Comparison of ENCODE assay signal across 9 mouse cellular contexts in genomic region chr4:127988526-127989180, GRCm38 (mm10). TPM values are rescaled to one million over a fixed set of nuclear protein-coding genes. Genes with fewer than 3 reads are reported as not detected.
DNase-seq lines count a peak whose midpoint lies in the region; ATAC-seq and TF ChIP-seq lines count a peak whose summit lies in the region.
"Had no signal": no experiment of that assay in that cellular context is flagged by ENCODE, and none has a peak within 500 bp of the region (broad histone marks: within the 10 kb centered on the region; RNA-seq: fewer than 3 reads in every experiment).

No protein-coding gene starts in this region.

- DNase-seq in cerebellum, adult 2 months = peak; percentile 18 to 53
- no peak for DNase-seq in cerebellum, adult 8-10 months
- peak; percentile 18 for DNase-seq in neural tube, embryonic 11.5 days (ENCODE audit: low spot score)
- no peak for DNase-seq in neural tube, embryonic 10.5 days (ENCODE audit: extremely low spot score, low spot score)
- DNase-seq in urinary bladder, postnatal 14 days (ENCODE audit: low spot score) = no peak
- DNase-seq in testis, postnatal 14 days (ENCODE audit: low spot score) = no peak
- DNase-seq: heart, postnatal 36 days had no signal

- no peak overlapping the region; the same call in 1 of the 2 replicates for H3K27ac ChIP-seq in cerebellum, adult 2 months (ENCODE audit: insufficient read depth, low read length)
- no peak overlapping the region for H3K27ac ChIP-seq in neural tube, embryonic 11.5 days (ENCODE audit: low read depth, low read length)
- no peak overlapping the region for H3K27ac ChIP-seq in intestine, embryonic 15.5 days
- H3K27ac ChIP-seq in stomach, embryonic 14.5 days (ENCODE audit: low read length) = no peak overlapping the region

- H3K27me3 ChIP-seq in cerebellum, adult 2 months (ENCODE audit: control insufficient read depth, insufficient read depth, low read length) = no peaks in the 10 kb centered on the region
- H3K27me3 ChIP-seq in neural tube, embryonic 11.5 days (ENCODE audit: control insufficient read depth, insufficient read depth, low read length) = peaks cover 45% of the 10 kb centered on the region
- H3K27me3 ChIP-seq in intestine, embryonic 15.5 days (replicated peaks) = peaks cover 60% of the 10 kb centered on the region
- peaks cover 46% of the 10 kb centered on the region for H3K27me3 ChIP-seq in stomach, embryonic 14.5 days (ENCODE audit: control insufficient read depth, insufficient read depth, low read length)

- TF ChIP-seq POLR2A in cerebellum, adult 2 months (IDR thresholded peaks at IDR 0.05; ENCODE audit: borderline replicate concordance, insufficient read depth, low read length) = no peak

- no peaks in the 10 kb centered on the region for H3K36me3 ChIP-seq in neural tube, embryonic 11.5 days (ENCODE audit: control insufficient read depth, insufficient read depth, low read length)
- H3K36me3 ChIP-seq in intestine, embryonic 15.5 days = no peaks in the 10 kb centered on the region
- H3K36me3 ChIP-seq in stomach, embryonic 14.5 days (ENCODE audit: control insufficient read depth, insufficient read depth, low read length) = no peaks in the 10 kb centered on the region

- H3K9ac ChIP-seq in neural tube, embryonic 11.5 days (ENCODE audit: low read length) = peak overlapping the region; percentile 62
- 0 out of 2 replicates have a peak overlapping the region, but pooled peaks have one; percentile 17 for H3K9ac ChIP-seq in intestine, embryonic 15.5 days
- no peak overlapping the region for H3K9ac ChIP-seq in stomach, embryonic 14.5 days (replicated peaks; ENCODE audit: low read depth, low read length)

- peak overlapping the region; percentile 92 for H3K4me3 ChIP-seq in cerebellum, adult 2 months (replicated peaks; ENCODE audit: insufficient read depth, low read depth, low read length)
- peak overlapping the region; percentile 54 for H3K4me3 ChIP-seq in neural tube, embryonic 11.5 days (ENCODE audit: low read depth, low read length)
- H3K4me3 ChIP-seq in intestine, embryonic 15.5 days (replicated peaks) = peak overlapping the region; percentile 41
- peak overlapping the region; percentile 32 for H3K4me3 ChIP-seq in stomach, embryonic 14.5 days (ENCODE audit: low read depth, low read length)

- WGBS in cerebellum, adult 2 months = under 1% methylated on average over 39 of the region's 39 CpGs
- under 1% methylated on average over 39 of the region's 39 CpGs for WGBS in neural tube, embryonic 11.5 days
- 2% methylated on average over 39 of the region's 39 CpGs for WGBS in intestine, embryonic 15.5 days
- 2% methylated on average over 39 of the region's 39 CpGs for WGBS in stomach, embryonic 14.5 days

- no peak for TF ChIP-seq CTCF in cerebellum, adult 2 months (IDR thresholded peaks at IDR 0.05; ENCODE audit: borderline replicate concordance, insufficient read depth, low read depth, low read length)

- H3K4me2 ChIP-seq in neural tube, embryonic 11.5 days (ENCODE audit: low read depth) = peak overlapping the region; percentile 83
- peak overlapping the region; percentile 79 for H3K4me2 ChIP-seq in intestine, embryonic 15.5 days (replicated peaks)
- peak overlapping the region; percentile 60 for H3K4me2 ChIP-seq in stomach, embryonic 14.5 days (replicated peaks; ENCODE audit: low read depth, low read length)

- H3K4me1 ChIP-seq in cerebellum, adult 2 months (ENCODE audit: control insufficient read depth, insufficient read depth, low read length) = peaks cover 7% of the 10 kb centered on the region
- H3K4me1 ChIP-seq in neural tube, embryonic 11.5 days (ENCODE audit: control insufficient read depth, insufficient read depth, low read length) = peaks cover 3% of the 10 kb centered on the region; the same call in 1 of the 2 replicates
- H3K4me1 ChIP-seq in intestine, embryonic 15.5 days (replicated peaks) = peaks cover 11% of the 10 kb centered on the region
- 0 out of 2 replicates have a peak, but pooled peaks cover 4% of the 10 kb centered on the region for H3K4me1 ChIP-seq in stomach, embryonic 14.5 days (ENCODE audit: control insufficient read depth, insufficient read depth, low read length)

- H3K9me3 ChIP-seq in neural tube, embryonic 11.5 days (ENCODE audit: control insufficient read depth, low read length) = no peaks in the 10 kb centered on the region
- no peaks in the 10 kb centered on the region for H3K9me3 ChIP-seq in intestine, embryonic 15.5 days
- H3K9me3 ChIP-seq in stomach, embryonic 14.5 days (ENCODE audit: control insufficient read depth, low read depth, low read length) = no peaks in the 10 kb centered on the region

- ATAC-seq in neural tube, embryonic 11.5 days (ENCODE audit: insufficient read depth, low FRiP score, low TSS enrichment) = no peak
- ATAC-seq in intestine, embryonic 15.5 days = no peak
- ATAC-seq in stomach, embryonic 14.5 days (ENCODE audit: insufficient number of reproducible peaks, insufficient read depth, low FRiP score, low read depth) = no peak

RNA-seq across cellular contexts. Expression of gene Csmd2, which starts 1.0 kb away (rescaled TPM):
- 13.4 and 13.7 TPM in 2 replicates for polyA plus RNA-seq in cerebellum, adult 2 months (2012; rRNA removed)
- 1.1 and 1.4 TPM in 2 replicates for polyA plus RNA-seq in neural tube, embryonic 11.5 days (2014; fragmentation: Nextera tagmentation; extraction: Ambion mirVana)
- polyA plus RNA-seq in intestine, embryonic 15.5 days (2015; fragmentation: Nextera tagmentation; extraction: Ambion mirVana) = 0.15 and 0.27 TPM in 2 replicates
- 0.36 and 0.39 TPM in 2 replicates for polyA plus RNA-seq in stomach, embryonic 14.5 days (2014; fragmentation: Nextera tagmentation; extraction: Ambion mirVana)

RNA-seq across cellular contexts. Expression of gene CK137956, which starts 17.9 kb away (rescaled TPM):
- 0.57 and 0.80 TPM in 2 replicates for polyA plus RNA-seq in cerebellum, adult 2 months (2012; rRNA removed)
- polyA plus RNA-seq in neural tube, embryonic 11.5 days (2014; fragmentation: Nextera tagmentation; extraction: Ambion mirVana) = 0.48 and 0.50 TPM in 2 replicates
- not detected in 2 replicates for polyA plus RNA-seq in intestine, embryonic 15.5 days (2015; fragmentation: Nextera tagmentation; extraction: Ambion mirVana)
- not detected in 2 replicates for polyA plus RNA-seq in stomach, embryonic 14.5 days (2014; fragmentation: Nextera tagmentation; extraction: Ambion mirVana)

Comparison
In these comparisons a context has a peak if more than half of its experiments do, and no peak if none do; other contexts are left out.
1. DNase-seq: peak in cerebellum, adult 2 months (2 of 2) and neural tube, embryonic 11.5 days (single experiment); none in cerebellum, adult 8-10 months (single experiment), neural tube, embryonic 10.5 days (single experiment), urinary bladder, postnatal 14 days (single experiment) and testis, postnatal 14 days (single experiment).
2. H3K4me3 ChIP-seq: peak in every context shown above with its lines; median percentile 92 in cerebellum, adult 2 months; 54 in neural tube, embryonic 11.5 days; 41 in intestine, embryonic 15.5 days; 32 in stomach, embryonic 14.5 days.
3. Peak in every context shown above with its lines, with median percentiles within 50 percentile points of each other: H3K4me2 ChIP-seq.